In genomic region chr16:43396849-43397628, GRCm38 (mm10) we compare ENCODE assay signal across 16 mouse cellular contexts.
"Had no signal": no experiment of that assay in that cellular context is flagged by ENCODE, and none has a peak within 500 bp of the region (broad histone marks: within the 10 kb centered on the region; RNA-seq: fewer than 3 reads in every experiment).

No protein-coding gene starts in this region.

- H3K27ac ChIP-seq: limb, embryonic 15.5 days; liver, embryonic 15.5 days; macrophage; midbrain, embryonic 15.5 days; neural tube, embryonic 13.5 days had no signal

- H3K36me3 ChIP-seq: limb, embryonic 15.5 days; liver, embryonic 15.5 days; midbrain, embryonic 15.5 days; neural tube, embryonic 13.5 days had no signal

- H3K9ac ChIP-seq: limb, embryonic 15.5 days; liver, embryonic 15.5 days; lung, embryonic 14.5 days; midbrain, embryonic 15.5 days; neural tube, embryonic 13.5 days had no signal

- DNase-seq: layer of hippocampus, adult 9-11 months; layer of hippocampus, postnatal 36 days; lung, embryonic 14.5 days; lung, postnatal 14 days; retina, postnatal 1 day; right cerebral cortex, postnatal 4 days; spleen, adult 18-20 months; thymus, adult 18-20 months; thymus, postnatal 14 days had no signal

- H3K27me3 ChIP-seq: limb, embryonic 15.5 days; liver, embryonic 15.5 days; megakaryocyte, embryonic 14.5 days; midbrain, embryonic 15.5 days; neural tube, embryonic 13.5 days had no signal

- H3K9me3 ChIP-seq: limb, embryonic 15.5 days; liver, embryonic 15.5 days; megakaryocyte, embryonic 14.5 days; midbrain, embryonic 15.5 days; neural tube, embryonic 13.5 days had no signal

- H3K4me3 ChIP-seq: limb, embryonic 15.5 days; liver, embryonic 15.5 days; megakaryocyte, embryonic 14.5 days; midbrain, embryonic 15.5 days; neural tube, embryonic 13.5 days had no signal

- ATAC-seq: midbrain, embryonic 15.5 days had no signal

- H3K4me2 ChIP-seq: limb, embryonic 15.5 days; liver, embryonic 15.5 days; lung, embryonic 14.5 days; midbrain, embryonic 11.5 days; midbrain, embryonic 15.5 days; neural tube, embryonic 13.5 days had no signal

- H3K4me1 ChIP-seq: limb, embryonic 15.5 days; liver, embryonic 15.5 days; megakaryocyte, embryonic 14.5 days; midbrain, embryonic 15.5 days; neural tube, embryonic 13.5 days had no signal
